Mouse (Mus musculus) forebrain, embryonic 16.5 days (tissue): ENCODE measurements around the gene Mepce. TPM values are rescaled to one million over a fixed set of nuclear protein-coding genes. Genes with fewer than 3 reads are reported as not detected.
A peak's percentile ranks its signal among the peaks of the same experiment; 100 is the strongest.

Experiments used
- ATAC-seq: fragments of 200-750 bp; cut with Nextera tagmentation; 2 replicates; pipeline ENCODE4 v1.8.0; 2017; ENCODE audit warnings: mild to moderate bottlenecking, moderate library complexity
- H3K27ac ChIP-seq: fragments of 300-500 bp; sonication (generic); 2 replicates; pipeline ENCODE4 v1.5.1; 2014; ENCODE audit warnings: low read length, control low read depth
- H3K27me3 ChIP-seq: fragments of 300-500 bp; sonication (generic); replicated peaks from 2 replicates; pipeline ENCODE4 v1.6.1; 2014; ENCODE audit warnings: low read length; ENCODE audit not compliant: control insufficient read depth, insufficient read depth
- H3K36me3 ChIP-seq: fragments of 300-500 bp; sonication (generic); 2 replicates; pipeline ENCODE4 v1.6.1; 2014; ENCODE audit not compliant: control insufficient read depth, insufficient read depth
- H3K4me1 ChIP-seq: fragments of 300-500 bp; sonication (generic); replicated peaks from 2 replicates; pipeline ENCODE4 v1.6.1; 2014; ENCODE audit warnings: low read length; ENCODE audit not compliant: control insufficient read depth, insufficient read depth
- H3K4me2 ChIP-seq: fragments of 300-500 bp; sonication (generic); 2 replicates; pipeline ENCODE4 v1.6.1; 2014; ENCODE audit warnings: mild to moderate bottlenecking, low read length, control low read depth
- H3K4me3 ChIP-seq: fragments of 300-500 bp; sonication (generic); replicated peaks from 2 replicates; pipeline ENCODE4 v1.5.1; 2014; ENCODE audit warnings: mild to moderate bottlenecking, low read length, control low read depth
- H3K9ac ChIP-seq: fragments of 300-500 bp; sonication (generic); replicated peaks from 2 replicates; pipeline ENCODE4 v1.6.1; 2014; ENCODE audit warnings: low read depth, low read length, control low read depth
- H3K9me3 ChIP-seq: fragments of 300-500 bp; sonication (generic); 2 replicates; pipeline ENCODE4 v1.6.1; 2016; ENCODE audit warnings: low read length; ENCODE audit not compliant: control insufficient read depth
- WGBS: fragments of 180-500 bp; shearing (Covaris S2); extraction: QIAGEN DNeasy Blood & Tissue Kit; methylation state at CpG from one replicate; pipeline ENCODE4 v1.1.7; 2014; 5-methylcytosine and 5-hydroxymethylcytosine counted together
- polyA plus RNA-seq: library from polyadenylated mRNA; unstranded; fragments of >200 nt; fragmentation: Nextera tagmentation; extraction: Ambion mirVana; gene quantifications from 2 replicates; pipeline ENCODE4 v1.2.1, GENCODE M21; 2015

The Mepce gene
- polyA plus RNA-seq, 1 experiment from 2014 or later, result 11.9 TPM

DNA sequence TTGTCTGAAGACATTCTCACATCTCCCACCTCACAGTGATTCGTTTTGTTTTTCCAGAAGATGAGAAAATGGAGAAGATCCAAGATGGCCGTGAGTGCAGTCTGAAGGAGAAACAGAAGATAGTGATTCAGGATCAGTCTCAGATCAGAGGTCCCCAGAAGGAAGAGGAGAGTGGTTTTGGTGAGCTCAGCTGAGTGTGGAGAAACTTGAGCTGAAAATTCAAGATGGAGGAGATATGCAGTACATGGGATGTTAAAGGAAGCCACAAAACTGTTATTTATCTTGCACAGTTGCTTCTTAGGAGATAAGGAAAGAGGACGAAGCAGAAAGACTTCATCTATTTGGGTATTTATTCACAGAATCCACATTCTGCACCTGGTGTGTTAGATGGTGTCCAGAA is 13.5 kb upstream of the Mepce start:
- Histone ChIP-seq H3K4me2 (no peak overlapping the region), H3K9ac (no peak overlapping the region), H3K36me3 (no peaks in the 10 kb centered on the region), H3K4me1 (no peaks in the 10 kb centered on the region), H3K4me3 (no peak overlapping the region), H3K27ac (no peak overlapping the region), H3K9me3 (no peaks in the 10 kb centered on the region), H3K27me3 (no peaks in the 10 kb centered on the region)
- ATAC-seq, result no peak
- 88% methylated on average over 3 of the region's 3 CpGs for WGBS

DNA sequence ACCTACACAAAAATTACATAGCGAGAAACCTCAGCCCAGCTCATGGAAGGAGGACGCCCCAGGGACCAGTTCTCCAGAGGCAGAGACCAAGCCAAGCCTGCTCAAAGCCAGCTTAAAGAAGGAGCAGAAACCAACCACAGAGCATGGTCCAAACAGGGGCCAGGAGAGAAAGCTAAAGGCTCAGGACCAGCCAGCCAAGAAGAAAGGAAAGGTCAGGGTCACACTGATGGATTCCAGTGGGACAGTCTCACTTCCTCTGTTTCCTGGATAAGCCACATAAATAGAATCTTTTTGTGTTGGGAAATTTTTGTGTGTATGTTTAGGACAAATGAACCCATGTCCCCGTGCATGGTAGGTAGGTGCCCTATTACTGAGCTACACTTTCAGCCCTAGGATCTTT is 9.2 kb upstream of the Mepce start:
- H3K36me3 ChIP-seq, result no peaks in the 10 kb centered on the region
- no peak overlapping the region for H3K4me2 ChIP-seq
- no peak overlapping the region for H3K9ac ChIP-seq
- H3K4me3 ChIP-seq, result no peak overlapping the region
- no peaks in the 10 kb centered on the region for H3K27me3 ChIP-seq
- H3K9me3 ChIP-seq, result no peaks in the 10 kb centered on the region
- no peaks in the 10 kb centered on the region for H3K4me1 ChIP-seq
- 86% methylated on average over 3 of the region's 3 CpGs for WGBS
- no peak overlapping the region for H3K27ac ChIP-seq
- no peak for ATAC-seq

DNA sequence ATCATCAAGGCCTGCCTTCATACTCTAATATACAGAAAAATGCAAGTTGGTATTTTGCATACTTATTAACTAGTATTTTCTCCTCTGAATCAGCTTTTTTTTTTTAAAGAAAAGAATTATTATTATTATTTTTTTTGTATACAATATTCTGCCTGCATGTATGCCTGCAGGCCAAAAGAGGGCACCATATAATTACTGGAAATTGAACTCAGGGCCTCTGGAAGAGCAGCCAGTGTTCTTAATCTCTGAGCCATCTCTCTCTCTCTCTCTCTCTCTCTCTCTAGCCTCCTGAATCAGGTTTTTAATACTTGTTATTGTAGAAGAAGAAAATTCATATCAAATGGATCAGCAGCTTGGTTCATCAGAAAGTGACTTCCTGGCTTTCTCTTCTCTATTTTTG is 4.1 kb upstream of the Mepce start:
- peaks cover 6% of the 10 kb centered on the region for H3K4me1 ChIP-seq
- peaks cover 6% of the 10 kb centered on the region; the same call in 1 of the 2 replicates for H3K27me3 ChIP-seq
- no peak for ATAC-seq

DNA sequence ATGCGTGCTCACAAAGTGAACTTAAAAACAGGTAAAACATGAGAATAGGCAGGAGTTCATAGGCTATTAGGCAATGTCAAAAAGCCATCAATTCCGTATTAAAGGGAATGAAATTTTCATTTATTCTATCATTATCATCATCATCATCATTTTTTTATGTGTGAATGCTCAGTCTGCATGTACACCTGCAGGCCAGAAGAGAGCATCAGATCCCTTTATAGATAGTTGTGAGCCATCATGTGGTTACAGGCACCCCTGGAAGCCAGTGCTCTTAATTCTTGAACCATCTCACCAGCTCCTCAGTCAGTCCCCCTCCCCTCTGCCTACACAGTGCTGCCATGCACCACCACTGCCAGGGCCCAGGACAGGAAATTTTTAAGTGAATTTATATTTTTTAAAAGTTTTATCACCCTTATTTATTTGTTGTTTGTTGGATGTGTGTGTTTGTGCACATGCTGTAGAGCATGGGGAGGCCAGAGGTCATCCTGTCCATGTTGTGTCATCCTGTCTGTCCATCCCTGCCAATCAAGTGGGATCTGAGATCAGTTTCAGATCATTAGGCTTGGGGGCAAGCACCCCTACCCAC is 1.6 kb upstream of the Mepce start:
- H3K4me3 ChIP-seq, result no peak overlapping the region
- no peak for ATAC-seq
- no peaks in the 10 kb centered on the region for H3K36me3 ChIP-seq
- peaks cover 18% of the 10 kb centered on the region for H3K4me1 ChIP-seq
- WGBS, result 96% methylated on average over 2 of the region's 2 CpGs
- no peak overlapping the region for H3K9ac ChIP-seq
- no peak overlapping the region for H3K27ac ChIP-seq
- peaks cover 6% of the 10 kb centered on the region; the same call in 1 of the 2 replicates for H3K27me3 ChIP-seq
- no peak overlapping the region for H3K4me2 ChIP-seq
- no peaks in the 10 kb centered on the region for H3K9me3 ChIP-seq

More for the DNA sequence above, 4.1 kb upstream of the Mepce start:
- no peaks in the 10 kb centered on the region for H3K36me3 ChIP-seq
- no peak overlapping the region for H3K9ac ChIP-seq
- H3K9me3 ChIP-seq, result no peaks in the 10 kb centered on the region
- no peak overlapping the region for H3K27ac ChIP-seq
- H3K4me3 ChIP-seq, result no peak overlapping the region
- no peak overlapping the region for H3K4me2 ChIP-seq

DNA sequence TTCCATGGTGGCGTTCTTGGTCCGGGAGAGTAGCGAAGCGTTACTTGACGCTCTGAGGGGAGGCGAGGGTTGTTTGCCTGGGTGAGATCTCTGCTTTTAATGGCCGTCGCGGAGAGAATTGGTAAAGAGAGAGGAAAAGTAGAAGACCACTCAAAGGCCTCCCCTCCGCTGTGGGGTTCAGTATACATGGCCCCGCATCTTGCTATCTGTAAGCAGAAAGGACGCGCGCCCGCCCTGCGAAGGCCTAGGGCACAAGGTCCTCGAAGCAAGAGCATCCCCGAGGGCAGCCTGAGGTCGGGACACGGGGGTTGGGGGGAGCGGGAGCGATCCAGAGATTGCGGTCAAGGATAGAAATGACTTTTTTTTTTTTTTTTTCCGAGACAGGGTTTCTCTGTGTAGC is 716 bp upstream of the Mepce start:
- Histone ChIP-seq H3K4me3 (peak overlapping the region; percentile 60), H3K27ac (no peak overlapping the region), H3K27me3 (peaks cover 6% of the 10 kb centered on the region; the same call in 1 of the 2 replicates), H3K36me3 (no peaks in the 10 kb centered on the region), H3K4me1 (peaks cover 26% of the 10 kb centered on the region), H3K9me3 (no peaks in the 10 kb centered on the region), H3K4me2 (peak overlapping the region; percentile 93), H3K9ac (no peak overlapping the region; the same call in 1 of the 2 replicates)
- WGBS, result 77% methylated on average over 23 of the region's 24 CpGs
- no peak for ATAC-seq

DNA sequence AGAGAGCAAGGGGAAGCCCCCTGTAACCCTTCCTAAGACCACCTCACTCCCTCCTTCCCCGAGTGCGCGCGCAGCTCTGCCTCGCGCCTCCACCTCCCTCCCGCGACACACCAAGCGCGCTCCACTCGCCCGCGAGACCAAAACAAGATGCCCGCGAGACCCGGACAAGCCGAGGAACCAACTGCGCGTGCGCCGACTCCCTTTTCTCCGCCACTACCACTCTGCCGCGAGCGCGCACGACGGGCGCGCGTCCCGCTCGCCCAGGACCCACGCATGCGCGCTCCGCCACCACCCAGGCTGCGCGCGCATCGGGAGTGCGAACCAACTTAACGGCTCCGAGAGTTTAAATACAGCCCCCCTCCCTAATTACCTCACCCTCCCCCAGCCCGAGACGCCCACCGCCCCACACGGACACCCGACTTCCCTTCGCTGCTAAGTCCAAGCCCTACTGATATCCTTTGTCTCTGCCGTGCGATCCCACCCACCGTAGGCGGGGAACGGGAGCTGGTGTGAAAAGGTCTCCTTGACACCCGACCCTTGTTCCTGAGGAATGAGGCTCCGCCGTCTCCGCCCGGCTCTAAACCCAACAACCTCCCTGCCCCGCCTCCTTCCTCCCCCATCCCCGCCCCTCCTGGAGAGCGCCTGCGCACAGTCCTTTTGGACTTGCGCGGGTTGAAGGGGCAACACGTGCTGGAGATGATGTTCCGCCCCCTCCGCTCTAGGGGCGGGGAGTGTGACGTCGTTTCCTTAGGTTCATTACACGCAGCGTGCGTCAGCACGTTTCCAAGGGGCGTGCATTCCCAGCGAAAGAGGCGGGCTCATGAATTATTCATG is 1.1 kb downstream of the Mepce start:
- Histone ChIP-seq H3K4me3 (peak overlapping the region; percentile 81), H3K27me3 (peaks cover 6% of the 10 kb centered on the region; the same call in 1 of the 2 replicates), H3K36me3 (peaks cover 10% of the 10 kb centered on the region), H3K9me3 (no peaks in the 10 kb centered on the region), H3K9ac (peak overlapping the region; percentile 91), H3K27ac (peak overlapping the region; percentile 96), H3K4me1 (peaks cover 36% of the 10 kb centered on the region), H3K4me2 (peak overlapping the region; percentile 93)
- under 1% methylated on average over 76 of the region's 79 CpGs for WGBS
- peak; percentile 85 for ATAC-seq

DNA sequence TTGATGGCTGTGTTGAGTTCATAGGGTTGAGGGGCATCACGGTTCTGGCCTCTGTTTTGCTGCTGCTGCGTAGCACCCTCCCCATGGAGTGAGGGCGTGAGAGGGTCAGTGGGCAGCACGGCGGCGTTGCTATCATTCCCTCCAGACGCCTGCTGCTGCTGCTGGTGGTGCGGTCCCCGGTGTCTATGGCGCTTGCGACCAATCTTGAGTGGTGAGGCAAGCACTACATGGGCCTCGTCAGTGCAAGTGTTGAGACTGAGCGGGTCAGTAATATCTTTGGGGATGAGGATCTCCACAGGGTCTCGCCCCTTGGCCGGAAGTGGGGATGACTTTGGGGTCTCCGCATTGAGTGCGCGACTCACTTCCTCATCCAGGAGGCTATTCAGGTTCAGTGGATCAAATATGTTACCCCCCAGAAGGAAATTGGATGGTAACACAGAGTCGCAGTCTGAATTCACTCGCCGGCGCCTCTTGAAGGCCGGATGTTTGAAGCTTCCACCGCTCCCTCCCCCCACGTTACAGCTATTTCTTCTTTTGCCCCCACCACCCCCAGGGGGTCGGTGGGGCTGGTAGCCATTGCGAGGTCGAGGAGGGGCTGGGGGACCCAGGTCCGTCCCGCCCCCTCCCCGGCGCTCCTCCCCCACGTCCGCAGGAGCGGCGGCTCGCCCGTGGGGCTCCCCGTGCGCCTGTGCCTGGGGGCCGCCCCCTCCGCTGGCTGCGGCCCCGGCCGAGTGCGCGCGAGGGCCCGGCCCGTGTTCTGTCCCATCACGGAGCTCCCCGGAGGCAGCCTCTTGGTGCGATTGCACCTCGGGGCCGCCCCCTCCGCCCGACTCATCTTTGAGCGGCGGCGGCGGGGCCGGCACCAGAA is 2.1 kb downstream of the Mepce start:
- ATAC-seq, result peak; percentile 11
- Histone ChIP-seq H3K4me3 (peak overlapping the region; percentile 81), H3K9ac (peak overlapping the region; percentile 91), H3K36me3 (peaks cover 14% of the 10 kb centered on the region), H3K27ac (peak overlapping the region; percentile 96), H3K27me3 (peaks cover 6% of the 10 kb centered on the region; the same call in 1 of the 2 replicates), H3K9me3 (no peaks in the 10 kb centered on the region), H3K4me2 (peak overlapping the region; percentile 89), H3K4me1 (peaks cover 40% of the 10 kb centered on the region)
- WGBS, result 4% methylated on average over 56 of the region's 62 CpGs

DNA sequence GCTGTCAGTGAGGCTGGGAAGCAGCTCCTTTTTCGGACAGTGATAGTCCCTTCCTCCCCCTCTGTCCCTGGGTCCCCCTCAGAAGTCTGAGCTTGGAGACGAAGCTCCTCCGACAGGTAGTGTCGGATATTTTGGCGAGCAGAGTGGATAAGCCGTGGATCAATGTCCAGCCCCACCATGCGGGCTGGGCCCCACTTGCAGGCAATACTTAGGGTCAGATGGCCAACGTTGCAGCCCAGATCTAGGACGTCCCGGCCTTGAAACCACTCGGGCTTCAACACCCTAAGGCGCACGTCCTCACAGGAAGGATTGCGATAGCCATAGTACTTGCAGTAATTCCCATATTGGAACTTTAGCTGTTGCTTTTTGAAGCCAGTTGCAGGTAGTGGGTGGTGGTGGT is 2.9 kb downstream of the Mepce start:
- no peaks in the 10 kb centered on the region for H3K9me3 ChIP-seq
- no peak for ATAC-seq
- H3K4me1 ChIP-seq, result peaks cover 47% of the 10 kb centered on the region
- H3K9ac ChIP-seq, result peak overlapping the region; percentile 91
- H3K27ac ChIP-seq, result no peak overlapping the region
- peaks cover 14% of the 10 kb centered on the region for H3K36me3 ChIP-seq
- H3K27me3 ChIP-seq, result peaks cover 6% of the 10 kb centered on the region; the same call in 1 of the 2 replicates
- H3K4me3 ChIP-seq, result peak overlapping the region; percentile 81
- 89% methylated on average over 14 of the region's 14 CpGs for WGBS
- peak overlapping the region; percentile 89 for H3K4me2 ChIP-seq
